Mouse (Mus musculus) MEL (cell line): ENCODE data around the gene Bmpr1b. TPM values are rescaled to one million over a fixed set of nuclear protein-coding genes. Genes with fewer than 3 reads are reported as not detected.

Experiments used
- DNase-seq: peaks from one replicate; pipeline ENCODE4 v3.0.0; 2011; ENCODE audit warnings: low read depth, low spot score
- H3K27ac ChIP-seq: 2 replicates; pipeline ENCODE4 v1.5.1; 2012; ENCODE audit warnings: low read depth, mild to moderate bottlenecking, control low read depth, low read length, moderate library complexity; ENCODE audit not compliant: control insufficient read depth
- H3K27me3 ChIP-seq, 2 experiments: fragments of 150-350 bp in 1 of 2; sonication (generic) in 1 of 2; 2 replicates each; pipeline ENCODE4 v1.6.1; 2012; ENCODE audit warnings: low read length in 2 of 2, mild to moderate bottlenecking in 2 of 2, improper control_type of control experiment in 1 of 2, moderate library complexity in 1 of 2; ENCODE audit not compliant: insufficient read depth in 2 of 2, control insufficient read depth in 1 of 2
- H3K36me3 ChIP-seq, 2 experiments: 2 replicates each; pipeline ENCODE4 v1.6.1; 2012 to 2014; ENCODE audit warnings: low read length in 2 of 2, improper control_type of control experiment in 1 of 2, inconsistent platforms in 1 of 2, mild to moderate bottlenecking in 1 of 2; ENCODE audit not compliant: insufficient read depth in 2 of 2, control insufficient read depth in 1 of 2
- H3K4me1 ChIP-seq, 2 experiments: fragments of 150-350 bp in 1 of 2; sonication (generic) in 1 of 2; 2 replicates each; pipeline ENCODE4 v1.6.1; 2012; ENCODE audit warnings: low read length in 2 of 2, improper control_type of control experiment in 1 of 2, mild to moderate bottlenecking in 1 of 2; ENCODE audit not compliant: insufficient read depth in 2 of 2, control insufficient read depth in 1 of 2
- H3K4me3 ChIP-seq, 2 experiments: fragments of 150-350 bp in 1 of 2; sonication (generic) in 1 of 2; 2 replicates each; pipeline ENCODE4 v1.5.1; 2012; ENCODE audit warnings: low read depth in 2 of 2, low read length in 2 of 2, mild to moderate bottlenecking in 2 of 2, moderate library complexity in 2 of 2, control low read depth in 1 of 2, improper control_type of control experiment in 1 of 2; ENCODE audit not compliant: control insufficient read depth in 1 of 2, insufficient read depth in 1 of 2
- H3K79me2 ChIP-seq: 2 replicates; pipeline ENCODE4 v1.6.1; 2012; ENCODE audit warnings: mild to moderate bottlenecking, low read length, moderate library complexity; ENCODE audit not compliant: control insufficient read depth, poor library complexity, insufficient read depth
- H3K9ac ChIP-seq: 2 replicates; pipeline ENCODE4 v1.6.1; 2012; ENCODE audit warnings: low read depth, mild to moderate bottlenecking, control low read depth, low read length, moderate library complexity; ENCODE audit not compliant: control insufficient read depth, poor library complexity, severe bottlenecking
- H3K9me3 ChIP-seq: fragments of 150-350 bp; sonication (generic); replicated peaks from 2 replicates; pipeline ENCODE4 v1.6.1; 2012; ENCODE audit warnings: mild to moderate bottlenecking, low read length, improper control_type of control experiment, moderate library complexity; ENCODE audit not compliant: insufficient read depth
- BHLHE40 ChIP-seq: IDR thresholded peaks from 2 replicates; pipeline ENCODE4 v1.6.1; 2012; ENCODE audit warnings: low read depth, mild to moderate bottlenecking, inconsistent platforms, low read length, improper control_type of control experiment, borderline replicate concordance
- CHD1 ChIP-seq: IDR thresholded peaks from 2 replicates; pipeline ENCODE4 v1.6.1; 2012; ENCODE audit warnings: low read depth, mild to moderate bottlenecking, inconsistent platforms, low read length, improper control_type of control experiment
- EP300 ChIP-seq, 2 experiments: IDR thresholded peaks; 2 replicates each; pipeline ENCODE4 v1.6.1; 2011; ENCODE audit warnings: improper control_type of control experiment in 2 of 2, low read length in 2 of 2, low read depth in 1 of 2, mild to moderate bottlenecking in 1 of 2
- GABPA ChIP-seq: IDR thresholded peaks from 2 replicates; pipeline ENCODE4 v1.6.1; 2012; ENCODE audit warnings: low read depth, mild to moderate bottlenecking, inconsistent platforms, low read length, improper control_type of control experiment, moderate library complexity
- JUND ChIP-seq: IDR thresholded peaks from 2 replicates; pipeline ENCODE4 v1.6.1; 2011; ENCODE audit warnings: low read depth, mild to moderate bottlenecking, improper control_type of control experiment, low read length
- KAT2A ChIP-seq: conservative IDR thresholded peaks from 2 replicates; pipeline ENCODE4 v1.6.1; 2012; ENCODE audit warnings: low read depth, low read length, improper control_type of control experiment, inconsistent platforms
- MAX ChIP-seq: IDR thresholded peaks from 2 replicates; pipeline ENCODE4 v1.6.1; 2011; ENCODE audit warnings: low read length, improper control_type of control experiment
- MAZ ChIP-seq: IDR thresholded peaks from 2 replicates; pipeline ENCODE4 v1.6.1; 2012; ENCODE audit warnings: low read depth, mild to moderate bottlenecking, inconsistent platforms, low read length, improper control_type of control experiment
- MXI1 ChIP-seq: IDR thresholded peaks from 2 replicates; pipeline ENCODE4 v1.6.1; 2011; ENCODE audit warnings: mild to moderate bottlenecking, low read depth, low read length, improper control_type of control experiment
- MYB ChIP-seq: IDR thresholded peaks from 2 replicates; pipeline ENCODE4 v1.6.1; 2011; ENCODE audit warnings: mild to moderate bottlenecking, low read depth, low read length, improper control_type of control experiment
- MYC ChIP-seq: IDR thresholded peaks from 2 replicates; pipeline ENCODE4 v1.6.1; 2011; ENCODE audit warnings: low read depth, mild to moderate bottlenecking, low read length, improper control_type of control experiment, moderate library complexity
- NELFE ChIP-seq: IDR thresholded peaks from 2 replicates; pipeline ENCODE4 v1.6.1; 2011; ENCODE audit warnings: low read depth, low read length, improper control_type of control experiment
- NRF1 ChIP-seq: IDR thresholded peaks from 2 replicates; pipeline ENCODE4 v1.6.1; 2014; ENCODE audit warnings: low read depth, mild to moderate bottlenecking, inconsistent platforms, low read length, improper control_type of control experiment, moderate library complexity; ENCODE audit not compliant: poor library complexity, insufficient read depth, severe bottlenecking
- POLR2AphosphoS2 ChIP-seq: IDR thresholded peaks from 2 replicates; pipeline ENCODE4 v1.6.1; 2011; ENCODE audit warnings: low read length, improper control_type of control experiment
- POLR2AphosphoS5 ChIP-seq: IDR thresholded peaks from 2 replicates; pipeline ENCODE4 v1.6.1; 2012; ENCODE audit warnings: low read depth, borderline replicate concordance, mild to moderate bottlenecking, inconsistent platforms, low read length, moderate library complexity, mixed read lengths
- RAD21 ChIP-seq: IDR thresholded peaks from 2 replicates; pipeline ENCODE4 v1.6.1; 2011; ENCODE audit warnings: mild to moderate bottlenecking, low read depth, low read length, improper control_type of control experiment
- SIN3A ChIP-seq: IDR thresholded peaks from 2 replicates; pipeline ENCODE4 v1.6.1; 2012; ENCODE audit warnings: low read length, improper control_type of control experiment, inconsistent platforms
- SMC3 ChIP-seq: IDR thresholded peaks from 2 replicates; pipeline ENCODE4 v1.6.1; 2011; ENCODE audit warnings: low read depth, low read length, improper control_type of control experiment
- TAL1 ChIP-seq: IDR thresholded peaks from 2 replicates; pipeline ENCODE4 v1.6.1; 2012; ENCODE audit warnings: mild to moderate bottlenecking, inconsistent platforms, low read length, moderate library complexity, mixed read lengths
- UBTF ChIP-seq: IDR thresholded peaks from 2 replicates; pipeline ENCODE4 v1.6.1; 2012; ENCODE audit warnings: low read depth, mild to moderate bottlenecking, inconsistent platforms, low read length, improper control_type of control experiment, moderate library complexity, borderline replicate concordance; ENCODE audit not compliant: insufficient read depth
- ZC3H11A ChIP-seq: IDR thresholded peaks from 2 replicates; pipeline ENCODE4 v1.6.1; 2012; ENCODE audit warnings: low read depth, mild to moderate bottlenecking, inconsistent platforms, low read length, improper control_type of control experiment
- ZMIZ1 ChIP-seq: IDR thresholded peaks from 2 replicates; pipeline ENCODE4 v1.6.1; 2012; ENCODE audit warnings: low read depth, mild to moderate bottlenecking, inconsistent platforms, low read length, improper control_type of control experiment, moderate library complexity
- ZNF384 ChIP-seq: IDR thresholded peaks from 2 replicates; pipeline ENCODE4 v1.6.1; 2012; ENCODE audit warnings: low read depth, mild to moderate bottlenecking, inconsistent platforms, low read length, improper control_type of control experiment
- polyA plus RNA-seq, 2 experiments: library from polyadenylated mRNA; stranded (reverse) in 1 of 2; unstranded in 1 of 2; fragments of >175 nt in 1 of 2; fragments of >200 nt in 1 of 2; gene quantifications; 2 replicates each; pipeline versions ENCODE4 v1.2.1 to v1.2.4; 2012; ENCODE audit warnings: low replicate concordance in 2 of 2, low read depth in 1 of 2; ENCODE audit not compliant: insufficient read length in 2 of 2, insufficient read depth in 1 of 2, missing spikeins in 1 of 2
- total RNA-seq: library from RNA; depleted of rRNA; stranded (reverse); fragments of 300-350 nt; gene quantifications from 2 replicates; pipeline ENCODE4 v1.2.3, GENCODE M21; 2012

The Bmpr1b gene
- total and polyA plus RNA-seq, 3 experiments: not detected

- peaks cover 0 to 1% of the 10 kb centered on the region in 2 experiments; a peak in 3 of 4 replicates for H3K27me3 ChIP-seq
- H3K36me3 ChIP-seq: no peaks in the 10 kb centered on the region
- no peak overlapping the region for H3K9ac ChIP-seq
- no peaks in the 10 kb centered on the region for H3K79me2 ChIP-seq
- no peak overlapping the region for H3K4me3 ChIP-seq
- no peak overlapping the region for H3K27ac ChIP-seq
- TF ChIP-seq NELFE: no peak
- TF ChIP-seq POLR2AphosphoS5: no peak
- no peak for TF ChIP-seq MXI1
- TF ChIP-seq JUND: no peak
- no peak for TF ChIP-seq ZMIZ1
- TF ChIP-seq EP300 (IDR thresholded peaks at IDR 0.05; ENCODE audit: low read depth in 1 of 2, low read length in 2 of 2): no peak
- TF ChIP-seq BHLHE40: no peak
- no peak for TF ChIP-seq UBTF
- TF ChIP-seq GABPA: no peak
- TF ChIP-seq RAD21: no peak
- TF ChIP-seq CHD1: no peak
- no peak for TF ChIP-seq POLR2AphosphoS2
- TF ChIP-seq ZNF384: no peak
- TF ChIP-seq MAZ: no peak
- TF ChIP-seq, all 39 proteins: peak for 0
- Histone ChIP-seq H3K4me1 (no peaks in the 10 kb centered on the region), H3K9me3 (no peaks in the 10 kb centered on the region)
- no peak for DNase-seq
These were observed 248.1 kb downstream of the Bmpr1b start for GRCm38 (mm10) chr3:141921161-141921560.

- no peak for DNase-seq
- Histone ChIP-seq H3K4me3 (no peak overlapping the region), H3K36me3 (no peaks in the 10 kb centered on the region)
These were observed 249.6 kb downstream of the Bmpr1b start for GRCm38 (mm10) chr3:141919661-141920060.

More at GRCm38 (mm10) chr3:141919661-141920060, 249.6 kb downstream of the Bmpr1b start:
- peaks cover 0 to 1% of the 10 kb centered on the region in 2 experiments; a peak in 3 of 4 replicates for H3K27me3 ChIP-seq
- TF ChIP-seq MAX (no peak), NRF1 (no peak), RAD21 (no peak), MYB (no peak), KAT2A (no peak), ZNF384 (no peak), CHD1 (no peak), MYC (no peak), TAL1 (no peak), EP300 (IDR thresholded peaks at IDR 0.05; ENCODE audit: low read depth in 1 of 2, low read length in 2 of 2) (no peak), SMC3 (no peak), SIN3A (no peak), ZC3H11A (no peak)
- H3K27ac ChIP-seq: no peak overlapping the region
- H3K9me3 ChIP-seq: no peaks in the 10 kb centered on the region
- no peaks in the 10 kb centered on the region for H3K4me1 ChIP-seq
- no peaks in the 10 kb centered on the region for H3K79me2 ChIP-seq
- no peak overlapping the region for H3K9ac ChIP-seq
